Mouse (Mus musculus): ENCODE results near the gene Plvap. TPM values are rescaled to one million over a fixed set of nuclear protein-coding genes. Genes with fewer than 3 reads are reported as not detected.

Gene Plvap
- total and polyA plus RNA-seq, 3 experiments = 0.16 to 0.88 TPM; not detected in 1

DNA sequence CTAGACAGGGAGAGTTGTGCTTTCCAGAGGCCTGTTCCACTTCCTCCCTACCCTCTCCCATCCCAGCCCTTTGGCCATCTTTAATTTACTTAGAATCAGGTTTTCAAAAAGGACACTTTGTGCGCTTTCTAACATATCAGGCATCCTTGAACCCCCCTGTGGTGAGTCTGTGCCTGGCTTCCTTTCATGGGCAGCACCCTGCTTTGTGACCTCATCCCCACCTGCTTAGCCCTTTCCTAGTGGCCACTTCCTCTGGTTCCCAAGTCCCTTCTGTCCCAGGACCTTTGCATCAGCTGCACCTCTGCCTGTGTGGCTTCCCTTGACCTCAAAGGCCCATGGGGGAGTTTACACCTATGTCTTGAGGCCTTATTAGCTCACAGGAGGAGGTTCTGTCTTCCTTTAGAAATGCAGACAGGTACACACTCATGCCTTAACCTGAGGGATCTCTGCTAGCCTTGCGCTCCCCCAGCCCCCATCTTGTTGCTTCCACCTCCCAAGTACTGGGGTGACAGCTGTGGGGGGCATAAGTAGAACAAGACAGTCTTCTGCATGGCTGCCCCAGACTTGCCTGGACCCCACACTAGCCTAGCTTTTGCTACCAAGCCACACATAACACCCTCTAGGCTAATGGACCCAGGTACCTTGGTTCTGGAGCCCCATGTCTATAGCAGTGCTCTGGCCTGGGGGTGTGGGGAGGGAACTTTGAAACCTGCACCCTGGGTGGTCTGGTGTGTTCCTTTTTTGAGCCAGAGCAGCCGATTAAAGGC lies 41.2 kb downstream of the Plvap start:
- Histone ChIP-seq H3K4me3 (ENCODE audit: low read depth, low read length) (peak overlapping the region; percentile 80), H3K27me3 (ENCODE audit: insufficient read depth, low read length) (no peaks in the 10 kb centered on the region), H3K4me1 (ENCODE audit: insufficient read depth, low read depth, low read length) (peaks cover 63% of the 10 kb centered on the region), H3K36me3 (replicated peaks) (peaks cover 81% of the 10 kb centered on the region), H3K9me3 (replicated peaks) (no peaks in the 10 kb centered on the region)
- DNase-seq (ENCODE audit: low spot score) (no peak), ATAC-seq (ENCODE audit: extremely low read depth, insufficient number of reproducible peaks, low FRiP score, poor library complexity, severe bottlenecking) (no peak)
- TF ChIP-seq POLR2AphosphoS5 (IDR thresholded peaks at IDR 0.05; ENCODE audit: insufficient replicate concordance, low read depth, low read length) = no peak

GRCm38 (mm10) chr8:71469411-71469810 lies 42.1 kb downstream of the Plvap start:
- peak overlapping the region; percentile 80 for H3K4me3 ChIP-seq (ENCODE audit: low read depth, low read length)
- no peak for ATAC-seq (ENCODE audit: extremely low read depth, insufficient number of reproducible peaks, low FRiP score, poor library complexity, severe bottlenecking)
- peaks cover 72% of the 10 kb centered on the region for H3K36me3 ChIP-seq (replicated peaks)

GRCm38 (mm10) chr8:71468916-71469315 lies 42.6 kb downstream of the Plvap start, which contains the start of gene Dda1:
TSS of gene Dda1 (plus strand) at chr8:71469199.
- DNase-seq (ENCODE audit: low spot score) (peak; percentile 93), ATAC-seq (ENCODE audit: extremely low read depth, insufficient number of reproducible peaks, low FRiP score, poor library complexity, severe bottlenecking) (peak; percentile 81)
- Histone ChIP-seq H3K4me3 (ENCODE audit: low read depth, low read length) (peak within 1 kb of the TSS; percentile 80), H3K4me1 (ENCODE audit: insufficient read depth, low read depth, low read length) (peaks cover 67% of the 10 kb centered on the region), H3K9me3 (replicated peaks) (no peaks in the 10 kb centered on the region), H3K36me3 (replicated peaks) (peaks cover 67% of the 10 kb centered on the region), H3K27me3 (ENCODE audit: insufficient read depth, low read length) (no peaks in the 10 kb centered on the region)
- TF ChIP-seq GATA2 (IDR thresholded peaks at IDR 0.05; ENCODE audit: borderline replicate concordance, low read depth, low read length) (no peak), POLR2AphosphoS5 (IDR thresholded peaks at IDR 0.05; ENCODE audit: insufficient replicate concordance, low read depth, low read length) (no peak)

More at GRCm38 (mm10) chr8:71469411-71469810, 42.1 kb downstream of the Plvap start:
- no peaks in the 10 kb centered on the region for H3K27me3 ChIP-seq (ENCODE audit: insufficient read depth, low read length)
- DNase-seq (ENCODE audit: low spot score) = peak; percentile 55
- peaks cover 62% of the 10 kb centered on the region for H3K4me1 ChIP-seq (ENCODE audit: insufficient read depth, low read depth, low read length)
- TF ChIP-seq GATA1 (IDR thresholded peaks at IDR 0.05; ENCODE audit: borderline replicate concordance, low read length) (no peak), GATA2 (IDR thresholded peaks at IDR 0.05; ENCODE audit: borderline replicate concordance, low read depth, low read length) (no peak)
- H3K9me3 ChIP-seq (replicated peaks) = no peaks in the 10 kb centered on the region

DNA sequence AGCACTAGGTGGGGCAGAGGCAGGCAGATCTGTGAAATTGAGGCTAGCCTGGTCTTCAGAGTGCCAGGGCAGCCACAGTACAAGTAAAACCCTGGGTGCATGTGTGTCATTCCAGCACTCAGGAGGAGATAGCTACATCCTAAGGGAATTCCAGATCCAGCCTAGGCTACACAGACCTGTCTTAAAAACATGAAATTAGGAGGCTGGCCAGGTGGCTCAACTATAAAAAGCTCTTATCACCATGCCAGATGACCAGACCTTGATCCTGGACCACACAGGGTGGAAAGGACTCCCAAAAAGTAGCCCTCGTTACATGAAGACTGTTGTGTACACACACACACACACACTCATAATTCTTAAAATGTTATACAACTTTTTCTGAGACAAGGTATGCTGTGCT lies 43.6 kb downstream of the Plvap start:
- H3K36me3 ChIP-seq (replicated peaks) = peaks cover 58% of the 10 kb centered on the region
- H3K4me3 ChIP-seq (ENCODE audit: low read depth, low read length) = no peak overlapping the region
- H3K9me3 ChIP-seq (replicated peaks) = no peaks in the 10 kb centered on the region
- DNase-seq (ENCODE audit: low spot score) (no peak), ATAC-seq (ENCODE audit: extremely low read depth, insufficient number of reproducible peaks, low FRiP score, poor library complexity, severe bottlenecking) (no peak)
- H3K27me3 ChIP-seq (ENCODE audit: insufficient read depth, low read length) = no peaks in the 10 kb centered on the region
- TF ChIP-seq POLR2AphosphoS5 (IDR thresholded peaks at IDR 0.05; ENCODE audit: insufficient replicate concordance, low read depth, low read length) (no peak), CTCF (IDR thresholded peaks at IDR 0.05; ENCODE audit: low read depth, low read length) (no peak), TAL1 (conservative IDR thresholded peaks at IDR 0.05; ENCODE audit: low read depth, low read length) (no peak), GATA2 (IDR thresholded peaks at IDR 0.05; ENCODE audit: borderline replicate concordance, low read depth, low read length) (no peak), GATA1 (IDR thresholded peaks at IDR 0.05; ENCODE audit: borderline replicate concordance, low read length) (no peak)
- peaks cover 76% of the 10 kb centered on the region for H3K4me1 ChIP-seq (ENCODE audit: insufficient read depth, low read depth, low read length)

- DNase-seq (ENCODE audit: low spot score) (no peak), ATAC-seq (ENCODE audit: extremely low read depth, insufficient number of reproducible peaks, low FRiP score, poor library complexity, severe bottlenecking) (no peak)
- H3K9me3 ChIP-seq (replicated peaks) = no peaks in the 10 kb centered on the region
- TF ChIP-seq TAL1 (conservative IDR thresholded peaks at IDR 0.05; ENCODE audit: low read depth, low read length) = no peak
- no peak for TF ChIP-seq POLR2AphosphoS5 (IDR thresholded peaks at IDR 0.05; ENCODE audit: insufficient replicate concordance, low read depth, low read length)
- no peak for TF ChIP-seq CTCF (IDR thresholded peaks at IDR 0.05; ENCODE audit: low read depth, low read length)
- no peak for TF ChIP-seq GATA2 (IDR thresholded peaks at IDR 0.05; ENCODE audit: borderline replicate concordance, low read depth, low read length)
- H3K4me1 ChIP-seq (ENCODE audit: insufficient read depth, low read depth, low read length) = peaks cover 80% of the 10 kb centered on the region
- H3K4me3 ChIP-seq (ENCODE audit: low read depth, low read length) = no peak overlapping the region
- H3K27me3 ChIP-seq (ENCODE audit: insufficient read depth, low read length) = no peaks in the 10 kb centered on the region
- H3K36me3 ChIP-seq (replicated peaks) = peaks cover 50% of the 10 kb centered on the region
Observed at GRCm38 (mm10) chr8:71467201-71467600, 44.4 kb downstream of the Plvap start.

DNA sequence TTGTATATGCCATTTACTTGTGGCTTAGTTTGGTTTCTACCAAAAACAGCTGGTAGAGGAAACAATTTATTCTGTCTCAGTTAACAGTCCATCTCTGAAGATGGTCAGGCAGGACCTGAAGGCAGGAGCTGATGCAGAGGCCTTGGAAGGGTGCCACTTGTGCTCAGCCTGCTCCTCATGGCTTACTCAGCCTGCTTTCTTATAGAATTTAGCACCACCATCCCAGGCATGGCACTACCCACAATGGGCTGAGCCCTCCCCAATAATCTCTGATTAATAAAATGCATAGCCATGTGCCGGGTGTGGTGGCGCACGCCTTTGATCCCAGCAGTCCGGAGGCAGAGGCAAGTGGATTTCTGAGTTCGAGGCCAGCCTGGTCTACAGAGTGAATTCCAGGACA lies 45.4 kb downstream of the Plvap start:
- ATAC-seq (ENCODE audit: extremely low read depth, insufficient number of reproducible peaks, low FRiP score, poor library complexity, severe bottlenecking) (no peak), DNase-seq (ENCODE audit: low spot score) (no peak)
- Histone ChIP-seq H3K4me3 (ENCODE audit: low read depth, low read length) (no peak overlapping the region), H3K27me3 (ENCODE audit: insufficient read depth, low read length) (no peaks in the 10 kb centered on the region), H3K9me3 (replicated peaks) (0 out of 2 replicates have a peak, but pooled peaks cover 1% of the 10 kb centered on the region), H3K4me1 (ENCODE audit: insufficient read depth, low read depth, low read length) (peaks cover 73% of the 10 kb centered on the region), H3K36me3 (replicated peaks) (peaks cover 47% of the 10 kb centered on the region)
- TF ChIP-seq GATA2 (IDR thresholded peaks at IDR 0.05; ENCODE audit: borderline replicate concordance, low read depth, low read length) (no peak), POLR2AphosphoS5 (IDR thresholded peaks at IDR 0.05; ENCODE audit: insufficient replicate concordance, low read depth, low read length) (no peak), GATA1 (IDR thresholded peaks at IDR 0.05; ENCODE audit: borderline replicate concordance, low read length) (no peak), CTCF (IDR thresholded peaks at IDR 0.05; ENCODE audit: low read depth, low read length) (no peak), TAL1 (conservative IDR thresholded peaks at IDR 0.05; ENCODE audit: low read depth, low read length) (no peak)

Data from G1E (cell line).